Mouse (Mus musculus): ENCODE measurements at regions not wholly inside any gene's neighbourhood (a gene's known extent, or its start where the extent isn't known, plus 50 kb on each side); places are given as distances from the start of the nearest gene placed in this dataset.
"Not testable (repeated sequence)": the region's sequence is repeated elsewhere in the genome, so short reads cannot be mapped to it uniquely, and the experiment has no call there.

DNA sequence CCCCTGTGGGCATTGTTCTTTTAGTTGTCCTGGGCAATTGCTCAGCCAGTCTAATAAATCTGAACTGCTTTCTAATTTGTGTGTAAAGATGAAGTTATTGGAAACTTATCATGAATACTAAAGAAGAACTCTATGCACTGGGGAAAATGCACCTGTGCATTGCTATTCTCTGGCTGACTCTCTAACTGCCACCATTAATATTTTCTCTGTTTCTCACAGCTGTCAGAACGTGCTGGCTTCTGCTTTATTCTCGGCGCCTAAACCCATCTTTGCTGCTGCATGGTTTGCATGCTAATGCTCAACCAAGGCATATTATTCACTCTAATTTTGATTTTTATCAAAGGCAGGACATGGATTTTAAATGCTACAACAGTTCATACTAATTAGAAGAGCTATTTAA lies 128.9 kb upstream of the Gm527 start:
- no peak for ATAC-seq (ENCODE audit: insufficient number of reproducible peaks, insufficient read depth, low FRiP score, low TSS enrichment, low read depth)

DNA sequence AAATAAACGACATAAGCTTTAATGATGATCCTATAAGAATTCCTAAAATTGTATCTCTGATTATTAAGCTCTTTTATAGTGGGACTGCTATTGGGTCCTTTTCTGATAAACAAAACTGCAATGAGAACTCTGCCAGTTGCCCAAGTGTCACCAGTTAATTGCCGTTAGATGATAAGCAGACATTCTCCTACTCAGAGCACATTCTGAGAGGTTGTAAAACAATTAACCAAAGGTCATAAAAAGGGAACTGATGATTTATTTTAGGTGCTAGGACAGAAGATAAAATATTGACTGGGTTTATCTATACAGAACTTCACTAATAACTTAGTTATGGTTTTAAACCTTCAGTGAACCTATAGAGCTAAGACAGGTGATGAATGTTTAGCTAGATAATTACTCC lies 109.2 kb upstream of the Gm527 start:
- not testable (repeated sequence) for H3K4me2 ChIP-seq; ATAC-seq (ENCODE audit: insufficient number of reproducible peaks, insufficient read depth, low FRiP score, low TSS enrichment, low read depth); H3K27me3 ChIP-seq; H3K9me3 ChIP-seq; H3K9ac ChIP-seq (replicated peaks); H3K4me3 ChIP-seq (replicated peaks); H3K27ac ChIP-seq; H3K36me3 ChIP-seq; H3K4me1 ChIP-seq (replicated peaks)
- WGBS: 21% methylated on average over 2 of the region's 2 CpGs

More for the DNA sequence above, 128.9 kb upstream of the Gm527 start:
- Histone ChIP-seq H3K36me3 (no peaks in the 10 kb centered on the region), H3K4me3 (replicated peaks) (no peak overlapping the region), H3K4me2 (no peak overlapping the region), H3K9ac (replicated peaks) (no peak overlapping the region), H3K4me1 (replicated peaks) (no peaks in the 10 kb centered on the region), H3K27me3 (no peaks in the 10 kb centered on the region), H3K9me3 (no peaks in the 10 kb centered on the region), H3K27ac (no peak overlapping the region)
- WGBS: 87% methylated on average over 3 of the region's 3 CpGs

DNA sequence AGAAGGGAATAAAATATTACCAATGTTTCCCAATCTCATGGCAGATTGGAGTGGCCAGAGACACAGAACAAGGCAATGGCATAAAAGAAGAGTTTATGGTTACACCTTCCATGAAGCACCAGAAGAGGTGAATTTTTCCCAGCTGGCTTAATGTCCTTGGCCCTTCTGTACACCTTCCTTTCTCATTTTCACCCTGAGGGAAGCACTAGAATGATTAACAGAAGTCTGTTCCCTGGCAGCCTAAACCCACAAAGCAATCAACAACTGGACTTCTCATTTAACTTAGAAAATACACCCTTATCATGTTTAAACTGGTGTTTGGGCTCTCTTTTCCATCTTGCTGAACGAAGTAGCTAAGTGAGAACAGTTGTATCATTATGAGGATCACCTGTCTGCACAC lies 107.6 kb upstream of the Gm527 start:
- H3K4me2 ChIP-seq: no peak overlapping the region
- no peaks in the 10 kb centered on the region for H3K36me3 ChIP-seq
- no peaks in the 10 kb centered on the region for H3K9me3 ChIP-seq
- H3K27ac ChIP-seq: no peak overlapping the region
- 29% methylated on average over 1 of the region's 1 CpGs for WGBS
- ATAC-seq (ENCODE audit: insufficient number of reproducible peaks, insufficient read depth, low FRiP score, low TSS enrichment, low read depth): no peak
- H3K4me3 ChIP-seq (replicated peaks): no peak overlapping the region
- no peaks in the 10 kb centered on the region for H3K4me1 ChIP-seq (replicated peaks)
- no peak overlapping the region for H3K9ac ChIP-seq (replicated peaks)
- H3K27me3 ChIP-seq: no peaks in the 10 kb centered on the region

DNA sequence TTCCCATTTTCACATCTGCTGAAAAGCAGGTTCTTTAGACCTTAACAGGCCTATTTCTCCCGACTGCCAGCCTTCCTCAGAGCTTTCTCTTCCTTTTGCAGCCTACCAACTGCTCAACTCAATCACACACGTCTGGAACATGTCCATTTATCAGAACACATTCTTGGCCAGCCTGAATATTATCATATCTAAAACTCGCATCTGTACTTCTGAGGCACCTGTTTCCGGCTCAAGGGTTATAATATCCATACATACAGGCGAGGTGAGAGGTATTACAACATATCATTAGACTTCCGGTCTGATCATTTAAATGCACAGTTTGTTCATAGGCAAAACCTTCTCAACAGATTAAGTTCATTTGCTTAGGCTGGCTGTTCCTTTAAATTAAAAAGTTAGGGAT lies 101.8 kb upstream of the Gm527 start:
- Histone ChIP-seq H3K9ac (replicated peaks) (no peak overlapping the region), H3K27ac (no peak overlapping the region), H3K4me2 (no peak overlapping the region), H3K36me3 (no peaks in the 10 kb centered on the region), H3K27me3 (no peaks in the 10 kb centered on the region), H3K9me3 (no peaks in the 10 kb centered on the region), H3K4me1 (replicated peaks) (no peaks in the 10 kb centered on the region), H3K4me3 (replicated peaks) (no peak overlapping the region)
- 83% methylated on average over 6 of the region's 6 CpGs for WGBS
- no peak for ATAC-seq (ENCODE audit: insufficient number of reproducible peaks, insufficient read depth, low FRiP score, low TSS enrichment, low read depth)

DNA sequence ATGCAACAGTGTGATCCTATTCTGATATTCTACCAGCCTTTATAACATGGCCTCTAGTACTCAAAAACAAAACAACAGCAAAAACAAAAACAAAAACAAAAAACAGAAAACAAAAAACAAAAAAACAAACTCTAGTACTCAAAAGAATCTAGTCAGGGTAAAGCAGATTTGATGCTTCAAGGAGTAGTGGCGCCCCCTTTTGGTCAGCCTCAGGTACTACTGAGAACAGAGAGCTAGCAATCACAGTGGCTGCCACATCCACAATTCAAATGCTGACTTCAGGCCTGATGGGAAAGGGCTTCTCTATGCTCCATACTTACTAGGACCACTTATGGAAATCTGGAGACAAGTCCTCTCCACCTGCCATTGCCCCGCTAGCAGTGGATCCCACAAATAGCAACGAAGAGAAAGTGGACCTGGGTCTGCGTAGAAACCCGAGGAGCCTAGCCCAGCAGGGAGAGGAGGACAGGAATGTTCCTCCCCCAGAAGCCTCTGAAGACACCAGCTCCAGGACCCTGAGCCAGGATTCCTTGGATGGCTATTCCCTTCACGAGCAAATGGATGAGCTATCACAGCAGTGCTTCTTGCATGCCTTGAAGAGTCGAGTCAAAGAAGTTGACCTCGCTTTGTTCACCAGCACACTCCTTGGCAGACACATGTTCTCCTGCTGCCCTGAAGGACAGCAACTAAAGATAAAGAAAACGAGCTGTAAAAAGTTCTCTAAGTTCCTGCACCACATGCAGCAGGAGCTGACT lies 100.5 kb upstream of the Gm527 start:
- Histone ChIP-seq H3K4me2 (no peak overlapping the region), H3K4me1 (replicated peaks) (no peaks in the 10 kb centered on the region), H3K36me3 (no peaks in the 10 kb centered on the region), H3K9ac (replicated peaks) (no peak overlapping the region), H3K27ac (no peak overlapping the region), H3K4me3 (replicated peaks) (no peak overlapping the region), H3K9me3 (no peaks in the 10 kb centered on the region), H3K27me3 (no peaks in the 10 kb centered on the region)
- no peak for ATAC-seq (ENCODE audit: insufficient number of reproducible peaks, insufficient read depth, low FRiP score, low TSS enrichment, low read depth)
- 58% methylated on average over 9 of the region's 9 CpGs for WGBS

DNA sequence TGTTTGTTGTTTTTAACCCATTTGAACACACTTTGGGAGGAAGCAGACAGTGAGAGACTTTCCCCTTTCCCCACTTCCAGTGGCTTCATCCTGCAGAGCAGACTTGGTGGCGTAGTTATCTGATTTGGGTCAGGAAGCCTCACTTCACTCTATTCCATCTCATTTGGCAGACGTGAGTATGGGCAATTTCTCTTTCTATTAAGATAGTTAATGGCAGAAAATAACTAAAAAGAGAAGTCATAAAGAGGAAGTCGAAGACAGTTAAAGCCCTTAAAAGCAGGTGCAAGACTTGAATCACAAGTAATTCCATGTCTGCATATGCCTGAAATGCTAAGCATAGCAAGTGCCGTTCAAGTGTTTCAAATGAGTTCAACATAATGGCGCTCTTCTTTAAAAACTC lies 97.0 kb upstream of the Gm527 start:
- H3K9ac ChIP-seq (replicated peaks): no peak overlapping the region
- H3K36me3 ChIP-seq: no peaks in the 10 kb centered on the region
- H3K4me3 ChIP-seq (replicated peaks): no peak overlapping the region
- no peaks in the 10 kb centered on the region for H3K27me3 ChIP-seq
- H3K27ac ChIP-seq: no peak overlapping the region
- 83% methylated on average over 5 of the region's 5 CpGs for WGBS
- H3K4me2 ChIP-seq: no peak overlapping the region
- H3K9me3 ChIP-seq: no peaks in the 10 kb centered on the region
- no peaks in the 10 kb centered on the region for H3K4me1 ChIP-seq (replicated peaks)
- ATAC-seq (ENCODE audit: insufficient number of reproducible peaks, insufficient read depth, low FRiP score, low TSS enrichment, low read depth): no peak

DNA sequence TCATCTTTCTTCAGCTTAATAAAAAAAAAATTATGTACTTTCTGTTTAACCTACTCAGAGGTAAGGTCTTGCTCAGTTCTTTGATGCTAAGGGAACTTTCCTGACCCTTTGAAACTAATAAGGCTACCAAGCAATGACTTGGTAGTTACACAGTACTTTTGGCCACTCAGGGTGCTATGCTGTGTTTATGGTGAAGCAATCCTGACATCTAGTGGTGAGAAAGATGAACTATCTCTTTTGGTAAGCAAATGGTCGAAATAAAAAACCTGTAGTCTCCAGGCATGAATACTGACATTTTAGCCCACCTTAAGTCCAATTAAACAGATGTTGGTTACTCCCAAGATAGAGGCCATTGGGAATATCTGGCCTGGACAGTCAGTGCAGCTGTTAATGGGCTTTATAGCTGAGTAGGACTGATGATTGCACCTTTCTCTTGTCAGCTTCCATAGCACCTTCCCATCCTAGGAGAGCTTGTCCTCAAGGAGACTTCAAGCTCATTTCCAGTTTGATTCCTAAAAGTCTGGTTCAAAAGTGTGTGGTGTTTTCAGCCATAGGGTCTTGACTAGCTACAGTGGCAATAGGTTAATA lies 88.0 kb upstream of the Gm527 start:
- H3K36me3 ChIP-seq: no peaks in the 10 kb centered on the region
- WGBS: 5% methylated on average over 1 of the region's 1 CpGs
- H3K9me3 ChIP-seq: no peaks in the 10 kb centered on the region
- H3K4me2 ChIP-seq: no peak overlapping the region
- H3K27me3 ChIP-seq: no peaks in the 10 kb centered on the region
- no peak overlapping the region for H3K4me3 ChIP-seq (replicated peaks)
- H3K4me1 ChIP-seq (replicated peaks): no peaks in the 10 kb centered on the region
- no peak overlapping the region for H3K9ac ChIP-seq (replicated peaks)
- no peak overlapping the region for H3K27ac ChIP-seq
- ATAC-seq (ENCODE audit: insufficient number of reproducible peaks, insufficient read depth, low FRiP score, low TSS enrichment, low read depth): peak; percentile 80; the same call in 1 of the 2 replicates

DNA sequence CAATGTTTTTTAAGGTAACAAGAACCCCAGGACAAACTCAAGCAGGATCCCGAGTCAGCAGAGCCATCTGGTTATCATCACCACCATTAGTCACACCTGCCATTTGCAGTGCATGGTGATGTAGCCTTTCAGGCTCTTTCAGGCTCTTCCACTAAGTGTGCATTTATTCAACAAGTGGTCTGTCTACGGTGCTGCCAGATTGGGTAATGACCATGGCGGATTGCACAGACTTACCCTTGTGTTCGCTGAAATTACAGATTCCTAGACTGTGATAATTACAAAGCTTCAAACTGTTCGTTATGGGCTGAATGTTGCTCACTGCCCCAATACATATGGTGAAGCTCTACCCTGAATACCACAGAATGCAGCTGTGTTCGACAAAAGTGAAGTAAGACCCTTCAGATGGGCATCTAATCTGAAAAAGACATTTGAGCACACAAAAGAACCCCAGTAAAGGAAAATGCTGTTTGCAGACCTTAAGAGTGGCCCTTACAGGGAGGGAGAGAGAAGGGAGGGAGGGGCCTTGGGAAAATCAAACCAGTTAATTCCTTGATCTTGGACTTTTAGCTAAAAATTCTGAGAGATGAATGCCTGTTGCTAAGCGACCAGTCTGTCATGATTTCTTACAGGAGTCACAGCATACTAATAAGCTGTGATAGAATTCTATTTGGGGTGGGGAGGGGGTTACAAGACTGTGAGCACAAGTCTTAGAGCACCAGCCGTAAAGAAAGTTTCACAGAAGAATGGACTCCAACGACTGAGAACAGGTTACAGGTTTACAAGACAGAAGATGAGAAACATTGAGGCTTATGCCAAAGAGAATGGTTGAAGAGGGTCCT lies 85.2 kb upstream of the Gm527 start:
- WGBS: 55% methylated on average over 9 of the region's 9 CpGs
- Histone ChIP-seq H3K4me3 (replicated peaks) (no peak overlapping the region), H3K27me3 (no peaks in the 10 kb centered on the region), H3K36me3 (no peaks in the 10 kb centered on the region), H3K4me2 (no peak overlapping the region), H3K9me3 (no peaks in the 10 kb centered on the region), H3K9ac (replicated peaks) (no peak overlapping the region), H3K4me1 (replicated peaks) (no peaks in the 10 kb centered on the region), H3K27ac (no peak overlapping the region)
- ATAC-seq (ENCODE audit: insufficient number of reproducible peaks, insufficient read depth, low FRiP score, low TSS enrichment, low read depth): 0 out of 2 replicates have a peak, but pooled peaks have one; percentile 31

DNA sequence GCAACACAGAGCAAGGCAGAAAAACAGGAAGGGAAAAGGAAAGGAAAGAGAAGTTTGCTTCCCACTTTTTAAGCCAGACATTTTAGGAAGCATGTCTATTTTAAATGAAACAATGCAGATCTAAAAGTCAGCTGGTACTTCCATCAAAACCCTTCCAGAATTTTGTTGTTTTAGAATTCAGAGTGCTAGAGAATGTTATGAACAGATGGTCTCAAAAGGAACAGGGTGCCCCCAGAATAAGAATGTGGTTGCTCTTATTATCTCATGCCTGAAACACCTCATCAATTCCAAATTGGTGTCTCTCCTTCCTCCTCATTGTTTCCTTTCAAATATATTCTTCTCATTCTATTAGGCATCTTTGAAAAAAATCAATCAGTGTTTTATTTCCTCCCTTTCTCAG lies 60.0 kb upstream of the Gm527 start:
- H3K4me1 ChIP-seq (replicated peaks): no peaks in the 10 kb centered on the region
- H3K4me3 ChIP-seq (replicated peaks): no peak overlapping the region
- H3K4me2 ChIP-seq: no peak overlapping the region
- no peaks in the 10 kb centered on the region for H3K36me3 ChIP-seq
- no peak for ATAC-seq (ENCODE audit: insufficient number of reproducible peaks, insufficient read depth, low FRiP score, low TSS enrichment, low read depth)
- 0 out of 2 replicates have a peak, but pooled peaks cover 5% of the 10 kb centered on the region for H3K9me3 ChIP-seq
- no peaks in the 10 kb centered on the region for H3K27me3 ChIP-seq
- H3K27ac ChIP-seq: no peak overlapping the region
- no peak overlapping the region for H3K9ac ChIP-seq (replicated peaks)

Data from limb, embryonic 12.5 days (tissue).